In genomic region chr7:77786801-77787200, GRCm38 (mm10) we compare ENCODE assay signal across 29 mouse cellular contexts.
DNase-seq lines count a peak whose midpoint lies in the region; ATAC-seq and TF ChIP-seq lines count a peak whose summit lies in the region.
"Had no signal": no experiment of that assay in that cellular context is flagged by ENCODE, and none has a peak within 500 bp of the region (broad histone marks: within the 10 kb centered on the region; RNA-seq: fewer than 3 reads in every experiment).

No protein-coding gene starts in this region.

- DNase-seq in heart, adult 11 months = peak; percentile 79
- DNase-seq in heart, adult 2 months = no peak
- DNase-seq in midbrain, embryonic 14.5 days = peak; percentile 8
- peak; percentile 73 for DNase-seq in Patski (ENCODE audit: low read depth, low spot score)
- no peak for DNase-seq in right cerebral cortex, postnatal 14 days
- DNase-seq in right cerebral cortex, adult 2 months (ENCODE audit: low spot score in 2 of 2) = no peak
- DNase-seq: adrenal gland, postnatal 10 days; cerebellum, adult 11-12 months; cerebellum, adult 9-11 months; gastrocnemius, adult 2 months; heart, postnatal 4 days; kidney, adult 8-10 months; kidney, postnatal 10 days; liver; lung, adult 2 months; lung, postnatal 10 days; right cerebral cortex, postnatal 4 days; thymus, adult 2 months; thymus, postnatal 4 days had no signal

- no peaks in the 10 kb centered on the region for H3K36me3 ChIP-seq in heart, adult 2 months (ENCODE audit: control insufficient read depth, insufficient read depth, low read length)
- H3K36me3 ChIP-seq in midbrain, embryonic 14.5 days (ENCODE audit: control insufficient read depth, insufficient read depth, low read length) = no peaks in the 10 kb centered on the region
- no peaks in the 10 kb centered on the region for H3K36me3 ChIP-seq in midbrain, embryonic 16.5 days (ENCODE audit: control insufficient read depth, insufficient read depth, low read length)
- H3K36me3 ChIP-seq: forebrain, embryonic 15.5 days; heart, embryonic 15.5 days; hindbrain, embryonic 13.5 days; midbrain, embryonic 13.5 days; neural tube, embryonic 15.5 days had no signal

- WGBS in heart, adult 2 months = 51% methylated on average over 2 of the region's 2 CpGs
- 61% methylated on average over 2 of the region's 2 CpGs for WGBS in midbrain, embryonic 14.5 days
- WGBS in midbrain, embryonic 16.5 days = 58% methylated on average over 2 of the region's 2 CpGs

- CTCF ChIA-PET in Patski (lab: Charles Lee) = interaction anchor here (0.9 kb wide), 1 partner anchor 15 kb away, joined by 3 read pairs; no protein-coding TSS in a partner anchor

- no peak for TF ChIP-seq POLR2A in heart, adult 2 months (IDR thresholded peaks at IDR 0.05; ENCODE audit: insufficient read depth, low read depth, low read length)

- no peaks in the 10 kb centered on the region for H3K27me3 ChIP-seq in heart, adult 2 months (ENCODE audit: control insufficient read depth, insufficient read depth, low read length)
- no peaks in the 10 kb centered on the region for H3K27me3 ChIP-seq in midbrain, embryonic 14.5 days (ENCODE audit: control insufficient read depth, insufficient read depth, low read length)
- no peaks in the 10 kb centered on the region for H3K27me3 ChIP-seq in midbrain, embryonic 16.5 days (ENCODE audit: control insufficient read depth, insufficient read depth, low read depth, low read length)
- H3K27me3 ChIP-seq in Patski = no peaks in the 10 kb centered on the region
- H3K27me3 ChIP-seq: CH12.LX; forebrain, embryonic 15.5 days; heart, embryonic 15.5 days; hindbrain, embryonic 13.5 days; midbrain, embryonic 13.5 days; neural tube, embryonic 15.5 days had no signal

- no peaks in the 10 kb centered on the region for H3K79me2 ChIP-seq in heart, adult 2 months (replicated peaks; ENCODE audit: control insufficient read depth, insufficient read depth, low read length)

- intact Hi-C loops in heart, adult 2 months (cut with DNase I) = no loop called here

- no peak for ATAC-seq in midbrain, embryonic 14.5 days (ENCODE audit: low FRiP score, low TSS enrichment)
- no peak for ATAC-seq in midbrain, embryonic 16.5 days
- peak; percentile 94 for ATAC-seq in Patski
- ATAC-seq: forebrain, embryonic 15.5 days; intestine, embryonic 16.5 days; midbrain, embryonic 13.5 days had no signal

- in situ Hi-C loops in Patski (cut with MboI; ENCODE audit: low pct_unique_long_range_greater_than_20kb) = no loop called here

- no peak for TF ChIP-seq CTCF in heart, adult 2 months (IDR thresholded peaks at IDR 0.05)
- no peak for TF ChIP-seq CTCF in Patski (IDR thresholded peaks at IDR 0.05)

- no peak overlapping the region for H3K27ac ChIP-seq in heart, adult 2 months
- no peak overlapping the region for H3K27ac ChIP-seq in midbrain, embryonic 14.5 days (replicated peaks; ENCODE audit: low read depth, low read length)
- no peak overlapping the region for H3K27ac ChIP-seq in midbrain, embryonic 16.5 days (ENCODE audit: low read length)
- H3K27ac ChIP-seq: forebrain, embryonic 15.5 days; gastrocnemius, adult 2 months; heart, embryonic 15.5 days; hindbrain, embryonic 13.5 days; liver, embryonic 14.5 days; macrophage; midbrain, embryonic 13.5 days; neural tube, embryonic 15.5 days had no signal

- TF ChIP-seq EP300 in heart, adult 2 months (IDR thresholded peaks at IDR 0.05; ENCODE audit: insufficient read depth, low read depth, low read length) = no peak

- no peak overlapping the region for H3K4me3 ChIP-seq in heart, adult 2 months
- H3K4me3 ChIP-seq in midbrain, embryonic 14.5 days (replicated peaks; ENCODE audit: low read depth, low read length) = no peak overlapping the region
- H3K4me3 ChIP-seq in midbrain, embryonic 16.5 days (ENCODE audit: low read depth, low read length) = no peak overlapping the region
- H3K4me3 ChIP-seq: forebrain, embryonic 15.5 days; gastrocnemius, adult 2 months; heart, embryonic 15.5 days; hindbrain, embryonic 13.5 days; midbrain, embryonic 13.5 days; neural tube, embryonic 15.5 days had no signal

- H3K4me2 ChIP-seq in midbrain, embryonic 14.5 days (ENCODE audit: low read length) = no peak overlapping the region
- H3K4me2 ChIP-seq in midbrain, embryonic 16.5 days (ENCODE audit: low read length) = no peak overlapping the region
- H3K4me2 ChIP-seq: forebrain, embryonic 15.5 days; heart, embryonic 15.5 days; hindbrain, embryonic 13.5 days; midbrain, embryonic 13.5 days; neural tube, embryonic 15.5 days had no signal

- H3K9ac ChIP-seq in heart, adult 2 months (ENCODE audit: low read depth, low read length) = no peak overlapping the region
- no peak overlapping the region for H3K9ac ChIP-seq in midbrain, embryonic 14.5 days (replicated peaks; ENCODE audit: low read length)
- H3K9ac ChIP-seq in midbrain, embryonic 16.5 days (ENCODE audit: low read depth, low read length) = no peak overlapping the region
- H3K9ac ChIP-seq: forebrain, embryonic 15.5 days; heart, embryonic 15.5 days; hindbrain, embryonic 13.5 days; liver, embryonic 14.5 days; midbrain, embryonic 13.5 days; neural tube, embryonic 15.5 days had no signal

- no peaks in the 10 kb centered on the region for H3K4me1 ChIP-seq in heart, adult 2 months (ENCODE audit: control insufficient read depth, insufficient read depth, low read length)
- H3K4me1 ChIP-seq in midbrain, embryonic 14.5 days (ENCODE audit: control insufficient read depth, insufficient read depth, low read length) = no peaks in the 10 kb centered on the region
- H3K4me1 ChIP-seq in midbrain, embryonic 16.5 days (ENCODE audit: control insufficient read depth, insufficient read depth, low read length) = no peaks in the 10 kb centered on the region
- H3K4me1 ChIP-seq: forebrain, embryonic 15.5 days; heart, embryonic 15.5 days; hindbrain, embryonic 13.5 days; midbrain, embryonic 13.5 days; neural tube, embryonic 15.5 days had no signal

- POLR2A ChIA-PET in Patski (lab: Charles Lee) = interaction anchor here (0.5 kb wide), 1 partner anchor 13 kb away, joined by 3 read pairs; no protein-coding TSS in a partner anchor

- no peaks in the 10 kb centered on the region for H3K9me3 ChIP-seq in midbrain, embryonic 14.5 days (ENCODE audit: control insufficient read depth, low read length)
- H3K9me3 ChIP-seq in midbrain, embryonic 16.5 days (replicated peaks; ENCODE audit: control insufficient read depth, low read length, poor library complexity, severe bottlenecking) = no peaks in the 10 kb centered on the region
- H3K9me3 ChIP-seq: forebrain, embryonic 15.5 days; heart, embryonic 15.5 days; hindbrain, embryonic 13.5 days; midbrain, embryonic 13.5 days; neural tube, embryonic 15.5 days had no signal

Comparison
In these comparisons a context has a peak if more than half of its experiments do, and no peak if none do; other contexts are left out.
1. DNase-seq: peak in heart, adult 11 months (single experiment), midbrain, embryonic 14.5 days (single experiment) and Patski (single experiment); none in heart, adult 2 months (0 of 2), right cerebral cortex, postnatal 14 days (single experiment) and right cerebral cortex, adult 2 months (0 of 2).